Mouse (Mus musculus) embryo, embryonic 10 days (tissue): ENCODE measurements around the gene Ift80.
A peak's percentile ranks its signal among the peaks of the same experiment; 100 is the strongest.
"Not testable (repeated sequence)": the region's sequence is repeated elsewhere in the genome, so short reads cannot be mapped to it uniquely, and the experiment has no call there.

Experiments used
- DNase-seq: peaks from one replicate; pipeline ENCODE4 v3.0.0-alpha.2; 2015; ENCODE audit warnings: low spot score

The Ift80 gene

DNA sequence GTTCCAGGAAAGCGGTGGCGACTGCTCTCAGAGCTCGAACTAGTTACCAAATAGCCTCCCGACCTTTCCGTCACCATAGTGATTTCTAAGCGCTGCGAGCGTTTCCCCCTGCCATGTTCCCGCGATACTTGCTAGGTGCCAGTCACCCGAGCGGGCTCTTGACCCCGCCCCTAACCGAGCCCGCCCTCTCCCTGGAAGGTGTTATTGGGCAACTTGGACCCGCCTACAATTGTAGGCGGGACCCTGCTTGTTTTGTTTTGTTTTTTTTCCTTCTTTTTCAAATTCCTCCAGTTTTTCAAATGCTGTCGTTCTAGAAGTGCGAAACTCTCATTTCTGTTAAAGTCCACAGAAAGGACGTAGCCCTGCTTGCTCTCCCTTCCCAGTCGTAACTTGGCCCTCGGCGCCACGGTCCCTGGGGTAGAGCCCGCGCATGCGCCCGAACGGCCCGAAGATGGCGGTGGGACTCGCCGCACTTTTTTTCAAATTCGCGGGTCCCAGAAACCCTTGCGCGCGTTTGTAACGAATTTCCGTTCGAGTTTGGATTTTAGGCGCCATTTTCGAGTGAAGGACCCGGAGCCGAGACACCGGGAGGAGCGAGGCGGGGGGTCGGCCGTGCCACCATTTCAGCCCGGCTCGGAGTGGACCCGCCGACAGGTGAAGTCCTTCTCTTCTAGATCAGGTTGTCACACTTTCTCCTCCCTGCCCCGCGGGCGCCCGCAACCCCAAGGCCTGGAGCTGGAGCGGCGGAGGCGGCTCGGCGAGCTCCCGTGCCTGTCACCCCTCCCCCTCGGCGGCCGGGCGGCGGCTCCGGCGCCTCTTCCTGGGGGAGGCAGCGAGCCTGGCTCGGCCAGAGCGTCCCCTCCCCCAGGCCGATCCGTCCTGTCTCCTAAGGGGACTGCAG is at the start of gene Ift80, which contains the start of gene Smc4:
Gene Ift80, minus strand, starts transcription at position 134 of the 901 bp plus-strand sequence.
Gene Smc4, plus strand, starts transcription at position 302 of the 901 bp plus-strand sequence.
- peak; percentile 96 for DNase-seq

DNA sequence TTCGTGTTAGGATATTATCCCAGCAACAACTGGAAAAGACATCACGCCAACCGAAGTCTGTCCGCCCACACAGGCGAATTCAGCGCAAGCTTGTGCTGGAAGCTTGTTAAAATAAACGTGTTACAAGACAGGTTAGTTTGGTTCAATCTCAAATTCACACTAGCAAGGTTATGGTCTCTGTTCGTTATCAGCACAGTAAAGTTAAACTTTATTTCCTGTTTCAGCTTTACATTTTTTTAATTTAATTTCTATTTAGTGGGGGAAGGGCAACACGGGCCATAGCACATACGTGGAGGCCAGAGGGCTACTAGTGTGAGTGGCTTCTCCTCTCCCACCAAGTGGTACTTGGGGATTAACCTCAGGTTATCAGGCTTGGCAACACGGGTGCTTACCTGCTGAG is 47.5 kb upstream of the Ift80 start:
- DNase-seq: no peak

DNA sequence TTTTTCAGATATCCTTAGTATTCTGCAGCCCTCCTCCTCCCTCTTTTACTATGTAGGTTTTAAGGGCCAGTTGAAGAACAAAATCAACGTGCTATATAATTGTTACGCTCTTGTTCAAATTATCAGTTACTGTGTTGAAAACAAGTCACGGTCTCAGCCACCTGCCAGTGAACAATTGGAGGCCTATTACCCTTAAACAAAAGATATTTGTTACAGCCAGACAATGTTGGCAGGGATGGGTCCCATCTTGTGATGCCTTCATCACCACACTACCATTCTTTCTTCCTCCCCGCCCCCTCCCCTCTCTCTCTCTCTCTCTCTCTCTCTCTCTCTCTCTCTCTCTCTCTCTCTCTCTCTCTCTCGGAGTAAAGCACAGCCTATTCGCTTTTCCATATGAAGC is 44.6 kb upstream of the Ift80 start:
- no peak for DNase-seq

DNA sequence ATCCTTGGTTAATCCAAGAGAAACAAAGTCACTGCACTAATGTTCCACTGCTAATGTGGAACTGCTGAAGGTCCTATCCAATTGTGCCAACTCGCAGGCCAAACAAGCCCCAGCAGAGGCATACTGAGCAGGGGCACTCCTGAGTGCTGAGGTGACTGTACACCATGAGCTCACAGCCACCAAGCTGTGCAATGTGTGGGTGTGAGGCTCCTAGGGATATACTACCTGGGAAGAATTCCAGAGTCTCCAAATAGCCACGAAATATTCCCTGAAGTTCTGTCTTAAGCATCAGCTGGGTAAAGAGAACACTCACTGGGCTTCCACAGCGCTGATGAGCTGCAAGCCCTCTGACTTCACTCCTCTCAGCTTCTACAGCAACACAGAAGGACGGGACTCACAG is 43.3 kb upstream of the Ift80 start:
- no peak for DNase-seq

DNA sequence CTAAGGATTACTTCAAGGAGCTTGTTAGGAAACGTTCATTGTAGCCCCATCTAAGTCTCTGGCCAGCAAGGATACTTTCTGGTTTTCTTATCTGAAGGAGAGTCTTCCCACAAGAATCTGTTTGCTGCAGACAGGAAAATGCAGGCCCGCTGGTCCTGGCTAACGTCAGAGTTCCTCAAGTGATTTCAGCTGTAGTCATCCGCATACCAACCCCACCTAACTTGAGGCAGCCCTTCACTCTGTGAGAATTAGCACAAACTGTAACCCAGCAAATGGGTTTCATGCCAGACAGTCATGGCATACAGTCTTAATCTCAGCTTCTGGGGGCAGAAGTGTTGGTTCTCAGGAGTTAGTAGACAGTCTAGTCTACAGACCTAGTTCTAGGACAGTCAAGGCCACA is 42.1 kb upstream of the Ift80 start:
- peak; percentile 23 for DNase-seq

DNA sequence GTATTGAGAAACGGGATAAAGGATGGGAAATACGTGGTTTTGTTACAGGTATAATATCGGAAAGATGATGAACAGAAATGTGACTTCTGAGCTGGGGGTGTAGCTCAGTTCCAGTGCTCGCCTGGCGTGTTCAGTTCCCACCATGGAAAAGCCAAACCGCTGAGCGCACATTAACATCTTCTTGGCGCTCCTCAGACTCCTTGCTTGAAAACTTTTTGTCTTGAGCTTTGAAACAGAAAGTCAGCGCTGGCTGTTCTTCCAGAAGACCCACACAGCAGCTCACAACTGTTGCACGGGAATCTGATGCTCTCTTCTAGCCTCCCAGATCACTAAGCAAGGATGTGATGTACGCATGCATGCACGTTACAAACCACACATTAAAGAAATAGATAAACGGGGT is 41.4 kb upstream of the Ift80 start:
- peak; percentile 40 for DNase-seq

DNA sequence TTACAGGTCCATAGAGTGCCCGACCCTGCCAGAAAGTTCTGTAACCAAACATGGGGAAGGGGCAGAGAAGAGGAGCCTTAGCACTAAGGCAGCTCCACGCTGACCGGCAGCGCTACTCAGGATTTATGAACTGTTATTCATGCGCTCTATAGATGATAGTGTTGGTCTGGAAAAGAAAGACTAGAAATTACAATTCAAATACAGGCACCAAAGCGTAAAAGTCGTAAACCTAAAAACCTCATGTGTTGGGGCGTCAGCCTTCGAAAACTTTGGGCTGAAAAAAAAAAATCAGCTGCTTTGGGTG is 41.0 kb upstream of the Ift80 start:
- DNase-seq: no peak

DNA sequence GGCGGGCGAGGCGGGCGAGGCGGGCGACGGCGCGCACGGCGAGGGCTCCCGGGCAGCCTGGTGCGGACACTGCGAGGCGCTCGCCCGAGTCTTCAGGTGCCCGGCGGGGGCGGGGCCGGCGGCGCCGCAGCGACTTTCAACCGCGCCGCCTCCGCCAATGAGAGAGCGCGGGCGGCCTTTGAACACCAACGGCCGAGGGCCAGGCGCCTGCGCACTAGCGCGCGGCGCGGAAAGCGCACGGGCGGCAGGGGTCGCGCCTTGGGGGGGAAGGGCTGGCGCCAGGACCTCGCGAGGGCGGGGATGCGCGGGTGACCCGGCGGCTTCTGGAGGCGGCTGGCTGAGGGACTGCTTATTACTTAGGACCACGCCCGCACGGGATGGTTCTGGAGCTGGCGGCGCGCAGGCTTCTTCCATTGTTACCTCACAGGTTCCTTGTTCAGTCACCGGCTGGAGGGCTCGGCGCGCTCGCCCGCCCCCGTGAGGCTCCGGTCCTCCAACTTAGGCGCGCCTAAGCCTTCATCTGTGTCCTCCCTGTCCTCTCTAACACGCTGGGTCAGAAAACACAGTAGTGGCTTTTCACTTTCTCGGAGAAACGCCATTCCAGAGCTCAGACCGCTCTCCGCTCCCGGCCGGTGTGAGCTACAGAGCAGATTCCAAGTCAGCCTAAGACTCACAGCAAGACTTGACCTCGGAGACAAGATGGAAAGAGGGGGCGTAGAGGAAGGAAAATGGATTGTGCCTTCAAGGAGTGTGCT is 40.5 kb upstream of the Ift80 start, which contains the start of gene Trim59:
Gene Trim59, minus strand, starts transcription at position 111 of the 755 bp plus-strand sequence.
- peak; percentile 92 for DNase-seq

DNA sequence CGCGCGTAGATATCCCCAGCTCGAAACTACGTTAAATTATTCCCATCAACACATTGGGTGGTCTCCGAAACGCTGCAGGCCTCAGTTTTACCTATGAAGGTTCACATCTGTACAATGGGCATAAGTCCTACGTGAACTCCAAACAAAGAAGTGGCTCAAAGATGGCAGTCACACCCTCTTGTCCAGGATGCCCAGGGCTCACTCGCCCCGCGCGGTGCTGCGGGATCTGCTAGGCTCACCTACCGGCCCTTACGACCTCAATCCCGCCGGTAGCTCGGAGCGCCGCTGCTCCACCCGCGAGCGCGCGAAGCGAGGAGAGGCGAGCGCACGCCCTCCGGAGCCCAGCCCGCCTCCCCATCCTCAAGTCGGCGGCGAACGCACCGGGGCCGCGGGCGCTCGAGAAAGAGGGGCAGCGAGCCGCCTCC is 39.8 kb upstream of the Ift80 start:
- peak; percentile 83 for DNase-seq

DNA sequence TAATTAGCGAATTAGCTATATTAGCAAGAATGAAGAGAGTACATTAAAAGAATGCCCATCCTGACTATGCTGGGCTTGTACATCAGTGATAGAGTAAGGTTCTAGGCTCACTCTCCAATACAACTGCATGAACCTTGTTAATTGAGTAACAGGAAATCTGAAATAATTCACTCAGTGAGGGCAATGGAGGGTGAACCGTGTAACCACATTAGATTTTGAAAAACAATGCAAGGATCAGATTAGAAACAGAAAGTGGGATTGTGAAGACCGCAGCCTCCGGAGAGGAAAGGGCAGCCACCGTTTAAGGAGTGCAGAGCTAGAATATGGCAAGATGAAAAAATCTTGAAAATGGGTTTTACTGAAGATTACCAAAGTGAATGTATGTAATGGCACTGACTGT is 36.9 kb upstream of the Ift80 start:
- no peak for DNase-seq

DNA sequence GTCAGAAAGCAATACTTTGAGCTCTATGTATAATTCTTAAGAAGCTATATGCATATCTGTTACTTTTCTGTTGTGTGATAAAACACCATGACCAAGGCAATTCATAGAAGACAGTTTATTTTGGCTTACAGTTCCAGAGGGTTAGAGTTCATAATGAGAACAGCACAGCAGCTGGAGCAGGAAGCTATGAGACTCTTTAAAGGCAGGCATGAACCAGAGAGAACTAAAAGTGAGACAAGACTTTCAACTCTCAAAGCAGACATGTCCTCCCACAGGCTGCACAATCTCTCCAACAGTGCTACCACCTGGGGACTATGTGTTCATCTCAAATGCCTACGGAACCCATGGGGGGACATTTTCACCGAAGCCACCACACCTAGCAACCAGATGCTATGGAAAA is 35.7 kb upstream of the Ift80 start:
- DNase-seq: no peak

DNA sequence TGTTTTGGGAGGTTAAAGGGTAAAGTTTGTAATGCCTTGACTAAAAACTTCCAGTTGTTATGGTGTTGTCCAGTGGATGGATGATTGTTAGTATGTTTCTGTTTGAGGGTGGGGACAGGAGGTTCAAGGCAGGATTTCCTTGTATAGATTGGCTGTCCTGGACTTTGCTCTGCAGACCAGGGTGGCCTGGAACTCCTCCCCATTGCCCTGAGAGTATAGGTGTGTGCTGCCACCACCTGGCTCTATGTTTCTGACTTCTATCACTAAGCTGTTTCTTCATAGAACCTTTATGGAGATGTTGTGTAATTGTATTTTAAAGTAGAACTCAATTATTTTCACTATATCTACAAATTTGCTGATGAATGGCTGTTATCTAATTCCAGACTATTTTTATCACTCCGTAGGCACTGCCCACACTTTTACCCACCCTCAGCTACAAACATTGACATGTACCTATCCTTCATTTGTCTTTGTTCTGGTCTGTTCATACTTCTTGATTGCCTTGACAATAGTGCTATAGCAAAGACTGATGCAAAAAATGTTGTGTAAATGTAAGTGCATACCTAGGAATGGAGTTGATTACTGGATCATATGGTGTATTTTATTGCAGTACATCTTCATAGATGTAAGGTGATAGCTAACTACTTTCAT is 21.9 kb upstream of the Ift80 start:
- no peak for DNase-seq

DNA sequence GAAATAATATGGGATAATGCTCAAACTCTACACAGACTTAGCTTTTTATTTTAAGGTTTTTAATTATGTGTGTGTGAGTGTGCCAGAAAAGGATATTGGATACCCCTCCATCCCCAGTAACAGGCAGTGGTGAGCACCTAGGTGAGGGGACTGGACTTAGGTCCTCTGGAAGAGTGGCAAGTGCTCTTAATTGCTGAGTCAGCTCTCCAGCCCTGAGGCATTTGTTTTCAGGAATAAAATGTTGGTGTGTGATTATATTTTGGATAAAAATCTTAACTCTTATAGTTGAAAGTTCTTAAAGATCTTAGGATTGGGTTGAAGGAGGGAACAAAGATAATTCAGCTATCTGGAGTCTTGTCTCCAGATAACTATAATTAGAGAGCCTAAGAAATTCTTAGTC is 16.4 kb upstream of the Ift80 start:
- DNase-seq: no peak

DNA sequence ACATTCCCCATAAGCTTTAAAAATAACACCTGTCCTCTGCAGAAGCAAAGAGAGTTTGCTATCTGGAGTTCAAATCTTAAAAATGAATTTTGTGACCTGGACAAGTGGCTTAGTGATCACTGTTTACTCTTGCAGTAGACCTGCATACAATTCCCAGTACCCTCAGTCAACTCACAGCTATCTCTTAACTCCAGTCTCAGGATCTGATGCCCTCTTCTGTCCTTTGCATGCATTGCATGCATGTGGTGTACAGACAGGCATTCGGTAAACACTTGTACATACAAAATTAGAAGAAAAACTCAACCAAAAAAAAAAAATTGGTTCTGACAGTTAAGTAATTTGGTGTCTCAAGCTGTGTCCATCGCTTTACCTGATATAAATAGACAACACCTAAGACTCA is 15.9 kb upstream of the Ift80 start:
- DNase-seq: peak; percentile 41

DNA sequence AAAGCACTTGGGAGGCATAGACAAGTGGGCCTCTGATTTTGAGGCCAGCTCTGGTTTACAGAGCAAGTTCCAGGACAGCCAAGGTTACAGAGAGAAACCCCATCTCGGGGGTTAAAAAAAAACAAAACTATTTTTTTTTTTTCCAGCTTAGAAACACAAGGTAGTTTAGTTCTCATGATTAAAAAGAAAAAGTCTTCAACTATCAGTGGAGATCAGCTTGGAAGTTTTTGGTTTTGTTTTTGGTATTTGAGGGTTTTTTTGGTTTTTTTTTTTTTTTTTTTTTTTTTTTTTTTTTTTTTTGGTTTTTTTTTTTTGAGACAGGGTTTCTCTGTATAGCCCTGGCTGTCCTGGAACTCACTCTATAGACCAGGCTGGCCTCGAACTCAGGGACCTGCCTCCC is 14.3 kb upstream of the Ift80 start:
- DNase-seq: not testable (repeated sequence)

DNA sequence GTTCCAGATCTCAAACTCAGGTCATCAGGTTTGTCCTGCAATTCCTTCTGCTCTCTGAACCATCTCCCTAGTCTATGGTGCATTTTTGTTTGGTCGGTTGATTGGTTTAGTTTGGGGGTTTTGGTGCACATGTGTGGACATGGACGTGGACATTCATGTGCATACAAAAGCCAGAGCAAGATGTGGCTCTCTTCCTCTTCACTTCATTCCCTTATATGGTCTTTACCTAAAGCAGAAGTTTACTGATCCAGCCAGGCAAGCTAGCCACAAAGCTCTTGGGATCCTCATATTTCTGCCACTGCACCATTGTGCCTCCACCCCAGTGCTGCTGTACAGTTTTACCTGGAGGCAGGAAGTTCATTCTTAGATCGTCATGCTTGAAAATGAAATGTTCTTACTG is 12.8 kb upstream of the Ift80 start:
- DNase-seq: no peak

DNA sequence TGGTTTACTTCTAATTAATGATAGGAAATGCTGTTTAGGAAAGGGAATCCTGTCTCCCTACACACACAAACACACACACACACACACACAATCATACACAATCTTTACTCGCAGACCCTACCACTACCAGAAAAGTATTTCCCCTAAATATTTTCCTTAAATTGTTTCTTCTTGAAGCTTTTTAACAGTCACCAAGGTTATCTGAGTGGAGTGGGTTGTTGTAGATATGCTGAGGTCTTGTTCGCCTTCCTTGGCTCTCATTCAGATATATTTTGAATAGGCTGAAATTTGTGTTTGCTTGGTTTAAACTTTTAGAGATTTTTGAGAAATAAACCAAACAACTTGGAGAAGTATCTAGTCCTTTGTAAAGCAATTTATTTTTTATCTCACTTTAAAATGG is 4.5 kb upstream of the Ift80 start:
- no peak for DNase-seq

DNA sequence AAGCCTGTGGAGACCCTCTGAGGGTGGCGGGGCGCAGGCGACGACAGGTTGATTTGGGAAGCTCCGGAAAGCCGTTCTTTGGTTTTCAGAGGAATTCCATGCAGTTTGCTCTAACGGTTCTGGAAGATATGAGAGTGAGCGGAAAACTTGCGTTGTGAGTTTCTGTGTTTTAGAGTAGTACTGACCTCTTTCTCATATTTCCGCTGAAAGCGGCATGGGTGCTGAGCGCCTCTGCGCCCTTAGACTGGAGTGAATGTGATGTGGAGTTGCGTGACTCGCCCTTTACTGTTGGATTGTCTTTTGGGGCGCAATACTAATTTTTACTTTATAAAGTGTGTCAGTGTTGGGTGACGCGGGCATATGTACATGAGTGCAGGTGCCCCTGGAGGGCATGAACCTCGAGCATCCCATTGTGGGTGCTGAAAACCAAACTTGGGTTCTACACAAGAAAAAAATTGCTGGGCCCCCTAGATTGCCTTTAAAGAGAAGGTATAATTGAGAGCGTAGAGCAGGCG is 1.9 kb upstream of the Ift80 start:
- no peak for DNase-seq

DNA sequence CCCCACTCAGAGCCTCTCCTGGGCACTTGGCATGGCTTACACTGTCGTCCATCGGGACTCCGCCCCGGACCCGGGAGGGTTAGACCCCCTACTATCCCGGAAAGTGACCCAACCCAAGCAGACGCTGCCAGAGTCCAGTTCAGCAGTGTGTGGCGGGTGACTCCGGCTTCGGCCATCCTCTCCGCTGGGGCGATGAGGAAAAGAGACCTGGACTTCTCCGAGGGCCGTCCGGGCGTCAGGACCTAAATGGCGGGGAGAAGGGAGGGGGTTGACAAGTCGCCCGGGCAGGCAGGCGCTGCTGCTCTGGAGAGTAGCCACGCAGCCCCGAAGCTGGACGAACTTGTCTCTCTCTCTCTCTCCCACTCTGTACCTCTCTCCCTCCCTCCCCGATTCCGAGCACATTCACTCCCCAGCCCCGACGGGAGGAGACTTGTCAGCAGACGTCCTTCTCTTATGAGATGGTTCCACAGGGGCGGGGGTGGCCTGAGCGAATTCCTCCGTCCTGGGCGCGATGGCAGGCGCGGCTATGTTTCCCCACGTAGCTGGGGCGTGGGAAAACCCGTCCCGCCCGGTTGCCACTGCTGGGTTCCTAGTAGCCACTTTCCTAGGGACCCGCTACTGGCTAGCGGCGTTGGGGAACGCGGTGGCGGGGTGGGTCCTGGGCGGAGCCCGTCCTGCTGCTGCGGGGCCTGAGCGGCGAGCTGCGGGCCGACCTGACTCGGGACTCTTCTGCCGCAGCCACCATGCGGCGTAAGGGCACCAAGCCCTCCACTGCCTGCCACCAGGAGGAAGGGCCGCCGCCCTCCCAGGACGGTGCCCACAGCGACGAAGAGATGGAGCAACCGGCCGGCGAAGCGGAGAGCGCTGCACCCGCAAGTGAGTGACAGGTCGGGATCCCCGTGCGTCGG is 1.2 kb upstream of the Ift80 start:
- peak; percentile 58 for DNase-seq

DNA sequence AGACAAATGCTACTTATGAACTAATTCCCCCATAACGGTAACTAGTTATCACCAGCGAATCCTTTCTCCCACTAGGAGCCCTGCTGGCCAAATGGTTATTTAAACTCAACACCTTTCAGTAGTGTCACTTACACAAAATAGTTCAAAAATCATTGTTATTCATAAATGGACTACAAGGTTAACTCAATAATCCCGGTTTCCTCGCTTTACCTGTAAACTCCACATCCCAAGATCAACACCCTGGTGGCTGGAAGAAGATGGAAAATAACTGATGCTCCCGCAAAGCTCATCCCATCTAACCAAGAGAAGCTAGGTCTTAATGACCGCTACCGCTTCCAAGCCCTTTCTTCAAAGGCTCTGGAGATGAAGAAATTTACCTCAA is 324 bp downstream of the Ift80 start:
- DNase-seq: peak; percentile 29

DNA sequence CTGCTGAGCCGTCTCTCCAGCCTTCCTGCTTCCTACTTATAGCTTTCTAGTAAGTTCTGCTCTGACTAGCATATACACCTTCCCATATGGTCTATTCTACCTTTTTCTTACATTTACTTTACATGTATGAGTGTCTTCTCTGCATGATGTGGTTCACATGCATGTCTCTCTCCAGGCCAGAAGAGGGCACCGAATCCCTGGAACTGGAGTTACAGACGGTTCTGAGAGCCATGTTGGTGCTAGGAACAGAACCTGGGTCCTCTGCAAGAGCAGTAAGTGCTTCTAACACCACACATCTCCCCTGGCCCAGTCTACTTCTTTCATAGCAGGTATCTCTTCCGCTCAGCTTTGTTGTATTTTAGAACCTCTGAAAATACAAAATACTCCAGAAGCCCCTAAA is 1.6 kb downstream of the Ift80 start:
- DNase-seq: no peak

DNA sequence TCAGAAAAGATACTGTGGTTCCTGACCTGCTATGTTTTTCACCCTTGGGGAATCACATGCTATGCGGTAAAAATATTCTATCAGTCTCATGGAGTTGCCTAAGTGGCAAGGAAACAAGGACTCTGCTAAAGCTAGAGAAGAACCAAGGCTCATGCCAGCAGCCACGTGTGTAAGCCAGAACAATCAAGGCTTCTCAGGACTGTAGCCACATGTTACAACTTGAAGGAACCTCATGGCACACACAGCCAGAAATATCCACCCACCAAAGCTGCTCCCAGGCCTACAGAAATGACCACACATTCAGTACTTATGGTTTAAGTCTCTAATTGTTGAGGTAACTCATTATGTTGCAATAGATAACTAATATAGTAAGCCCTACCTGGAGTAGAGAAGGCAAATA is 17.8 kb downstream of the Ift80 start:
- no peak for DNase-seq
